Mouse (Mus musculus): ENCODE data around the gene Myd88. TPM values are rescaled to one million over a fixed set of nuclear protein-coding genes. Genes with fewer than 3 reads are reported as not detected.

Myd88 gene
- polyA plus RNA-seq, 1 experiment from 2014 or later, result 30.6 TPM

GRCm38 (mm10) chr9:119290791-119291190 is 50.4 kb downstream of the Myd88 start:
- 65% methylated on average over 3 of the region's 3 CpGs for WGBS
- Histone ChIP-seq H3K4me1 (replicated peaks; ENCODE audit: control insufficient read depth, insufficient read depth, low read length) (no peaks in the 10 kb centered on the region; the same call in 1 of the 2 replicates), H3K36me3 (ENCODE audit: control insufficient read depth, insufficient read depth, low read length) (peaks cover 4% of the 10 kb centered on the region; the same call in 1 of the 2 replicates), H3K27ac (ENCODE audit: low read depth, low read length) (no peak overlapping the region), H3K4me2 (no peak overlapping the region), H3K9me3 (ENCODE audit: control insufficient read depth, low read length) (no peaks in the 10 kb centered on the region), H3K4me3 (ENCODE audit: low read depth, low read length) (no peak overlapping the region), H3K27me3 (replicated peaks; ENCODE audit: control insufficient read depth, insufficient read depth, low read length) (no peaks in the 10 kb centered on the region), H3K9ac (ENCODE audit: low read depth, low read length) (no peak overlapping the region)
- no peak for DNase-seq (ENCODE audit: low spot score)
- peak; percentile 81 for ATAC-seq (replicated peaks; ENCODE audit: low FRiP score)

Other genes with a start within 250 kb of the Myd88 start
- gene Plcd1, start 247.9 kb downstream of the Myd88 start, polyA plus RNA-seq (2014; fragmentation: Nextera tagmentation; extraction: Ambion mirVana), result 4.9 and 5.5 TPM in 2 replicates
- gene Dlec1, start 238.9 kb downstream of the Myd88 start, polyA plus RNA-seq (2014; fragmentation: Nextera tagmentation; extraction: Ambion mirVana), result 0.14 and 0.34 TPM in 2 replicates
- gene Acaa1b, start 184.3 kb downstream of the Myd88 start, polyA plus RNA-seq (2014; fragmentation: Nextera tagmentation; extraction: Ambion mirVana), result 0.34 and 0.63 TPM in 2 replicates
- gene Gm47289, start 182.2 kb downstream of the Myd88 start, polyA plus RNA-seq (2014; fragmentation: Nextera tagmentation; extraction: Ambion mirVana), result not detected in 2 replicates
- not detected in 2 replicates for gene Slc22a13, start 132.3 kb downstream of the Myd88 start, polyA plus RNA-seq (2014; fragmentation: Nextera tagmentation; extraction: Ambion mirVana)
- gene Oxsr1, start 19.0 kb downstream of the Myd88 start, polyA plus RNA-seq (2014; fragmentation: Nextera tagmentation; extraction: Ambion mirVana), result 14.2 TPM in 2 replicates
- 58.8 and 61.2 TPM in 2 replicates for gene Acaa1a, start 1.7 kb downstream of the Myd88 start, polyA plus RNA-seq (2014; fragmentation: Nextera tagmentation; extraction: Ambion mirVana)
- 9.5 and 11.0 TPM in 2 replicates for gene Xylb, start 16.0 kb upstream of the Myd88 start, polyA plus RNA-seq (2014; fragmentation: Nextera tagmentation; extraction: Ambion mirVana)
- not detected in 2 replicates for gene Slc22a14, start 24.1 kb upstream of the Myd88 start, polyA plus RNA-seq (2014; fragmentation: Nextera tagmentation; extraction: Ambion mirVana)
- 15.8 and 16.4 TPM in 2 replicates for gene Acvr2b, start 60.7 kb upstream of the Myd88 start, polyA plus RNA-seq (2014; fragmentation: Nextera tagmentation; extraction: Ambion mirVana)
- 18.7 and 22.5 TPM in 2 replicates for gene Exog, start 103.5 kb upstream of the Myd88 start, polyA plus RNA-seq (2014; fragmentation: Nextera tagmentation; extraction: Ambion mirVana)
- 0.22 TPM in 1 of 2 replicates, not detected in the other for gene Scn5a, start 237.6 kb upstream of the Myd88 start, polyA plus RNA-seq (2014; fragmentation: Nextera tagmentation; extraction: Ambion mirVana)